Mouse (Mus musculus) G1E (cell line): ENCODE results near the gene Rreb1. TPM values are rescaled to one million over a fixed set of nuclear protein-coding genes. Genes with fewer than 3 reads are reported as not detected.

Source experiments
- ATAC-seq: 2 replicates; pipeline ENCODE4 v1.8.0; 2016; ENCODE audit warnings: mild to moderate bottlenecking; ENCODE audit not compliant: insufficient number of reproducible peaks, poor library complexity, low FRiP score, severe bottlenecking; ENCODE audit errors: extremely low read depth
- DNase-seq: peaks from one replicate; pipeline ENCODE4 v3.0.0; 2012; ENCODE audit warnings: low spot score
- H3K27me3 ChIP-seq: 2 replicates; pipeline ENCODE4 v1.6.1; 2012; ENCODE audit warnings: mild to moderate bottlenecking, low read length, inconsistent platforms; ENCODE audit not compliant: insufficient read depth
- H3K36me3 ChIP-seq: replicated peaks from 2 replicates; pipeline ENCODE3; 2012; ENCODE audit warnings: mild to moderate bottlenecking, inconsistent platforms
- H3K4me1 ChIP-seq: 2 replicates; pipeline ENCODE4 v1.6.1; 2012; ENCODE audit warnings: low read depth, low read length, inconsistent platforms, mixed read lengths; ENCODE audit not compliant: insufficient read depth
- H3K4me3 ChIP-seq: 2 replicates; pipeline ENCODE4 v1.5.1; 2012; ENCODE audit warnings: low read depth, mild to moderate bottlenecking, inconsistent platforms, low read length, moderate library complexity, mixed read lengths
- H3K9me3 ChIP-seq: replicated peaks from 2 replicates; pipeline ENCODE4 v1.6.1; 2012; ENCODE audit warnings: inconsistent platforms
- CTCF ChIP-seq: IDR thresholded peaks from 2 replicates; pipeline ENCODE4 v1.5.1; 2012; ENCODE audit warnings: low read depth, low read length, inconsistent platforms, mixed read lengths
- GATA1 ChIP-seq: IDR thresholded peaks from 2 replicates; pipeline ENCODE4 v1.6.1; 2012; ENCODE audit warnings: borderline replicate concordance, low read length, inconsistent platforms, mixed read lengths
- GATA2 ChIP-seq: IDR thresholded peaks from 2 replicates; pipeline ENCODE4 v1.6.1; 2012; ENCODE audit warnings: low read depth, low read length, inconsistent platforms, borderline replicate concordance
- POLR2AphosphoS5 ChIP-seq: IDR thresholded peaks from 2 replicates; pipeline ENCODE4 v1.6.1; 2012; ENCODE audit warnings: low read depth, low read length, inconsistent platforms; ENCODE audit not compliant: insufficient replicate concordance
- TAL1 ChIP-seq: conservative IDR thresholded peaks from 2 replicates; pipeline ENCODE4 v1.6.1; 2012; ENCODE audit warnings: low read depth, low read length, inconsistent platforms, mixed read lengths
- polyA plus RNA-seq: library from polyadenylated mRNA; stranded (reverse); fragments of >175 nt; gene quantifications from 2 replicates; pipeline ENCODE4 v1.2.3, GENCODE M21; 2012
- total RNA-seq, 2 experiments: library from RNA; stranded (forward) in 1 of 2; stranded (reverse) in 1 of 2; fragments of 200-1000 nt in 1 of 2; fragments of >200 nt in 1 of 2; fragmentation: Nextera tagmentation in 1 of 2; gene quantifications; 2 replicates each; pipeline ENCODE4 v1.2.3; 2014 to 2017

Rreb1 gene
- total and polyA plus RNA-seq, 3 experiments = 16.8 to 122 (median 87.2) TPM

DNA sequence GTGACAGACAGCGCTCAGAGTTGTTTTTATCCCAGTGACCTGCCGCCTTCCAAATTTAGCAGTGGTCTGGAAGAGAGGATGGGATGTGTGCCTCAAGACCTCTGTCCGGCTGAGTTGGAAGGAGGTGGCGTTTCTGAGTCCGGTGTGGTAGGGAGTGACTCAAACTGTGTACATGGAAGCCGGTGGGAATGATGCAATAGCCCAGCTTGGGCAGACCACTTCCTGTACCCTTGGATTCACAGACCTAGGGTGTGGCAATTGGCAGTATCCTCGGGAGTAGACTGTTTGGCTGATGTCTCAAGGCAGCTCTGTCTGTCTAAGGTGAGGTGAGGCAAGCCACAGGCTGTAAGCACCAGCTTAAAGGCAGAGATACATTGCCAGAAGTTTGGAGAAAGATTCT is 6.0 kb downstream of the Rreb1 start:
- no peak for ATAC-seq
- peaks cover 7% of the 10 kb centered on the region for H3K4me1 ChIP-seq
- H3K4me3 ChIP-seq = no peak overlapping the region

GRCm38 (mm10) chr13:37792739-37793336 is 14.6 kb downstream of the Rreb1 start:
- no peaks in the 10 kb centered on the region for H3K36me3 ChIP-seq
- DNase-seq (no peak), ATAC-seq (no peak)
- no peaks in the 10 kb centered on the region for H3K9me3 ChIP-seq
- peaks cover 35% of the 10 kb centered on the region for H3K27me3 ChIP-seq
- no peak overlapping the region for H3K4me3 ChIP-seq
- TF ChIP-seq GATA1 = no peak
- TF ChIP-seq POLR2AphosphoS5 = no peak
- no peak for TF ChIP-seq TAL1
- TF ChIP-seq GATA2 = no peak
- TF ChIP-seq CTCF = no peak
- 0 out of 2 replicates have a peak, but pooled peaks cover 2% of the 10 kb centered on the region for H3K4me1 ChIP-seq

More for the DNA sequence above, 6.0 kb downstream of the Rreb1 start:
- Histone ChIP-seq H3K27me3 (peaks cover 35% of the 10 kb centered on the region), H3K9me3 (no peaks in the 10 kb centered on the region), H3K36me3 (no peaks in the 10 kb centered on the region)
- DNase-seq = no peak
- TF ChIP-seq GATA2 = no peak

- no peaks in the 10 kb centered on the region for H3K9me3 ChIP-seq
- no peak for TF ChIP-seq GATA1
- TF ChIP-seq POLR2AphosphoS5 = no peak
- no peak for TF ChIP-seq CTCF
- TF ChIP-seq GATA2 = no peak
- no peak for TF ChIP-seq TAL1
- DNase-seq (no peak), ATAC-seq (no peak)
- no peaks in the 10 kb centered on the region for H3K36me3 ChIP-seq
- H3K4me1 ChIP-seq = peaks cover 26% of the 10 kb centered on the region
- peaks cover 34% of the 10 kb centered on the region for H3K27me3 ChIP-seq
- H3K4me3 ChIP-seq = no peak overlapping the region
These were observed 20.6 kb downstream of the Rreb1 start for GRCm38 (mm10) chr13:37798811-37799210.

DNA sequence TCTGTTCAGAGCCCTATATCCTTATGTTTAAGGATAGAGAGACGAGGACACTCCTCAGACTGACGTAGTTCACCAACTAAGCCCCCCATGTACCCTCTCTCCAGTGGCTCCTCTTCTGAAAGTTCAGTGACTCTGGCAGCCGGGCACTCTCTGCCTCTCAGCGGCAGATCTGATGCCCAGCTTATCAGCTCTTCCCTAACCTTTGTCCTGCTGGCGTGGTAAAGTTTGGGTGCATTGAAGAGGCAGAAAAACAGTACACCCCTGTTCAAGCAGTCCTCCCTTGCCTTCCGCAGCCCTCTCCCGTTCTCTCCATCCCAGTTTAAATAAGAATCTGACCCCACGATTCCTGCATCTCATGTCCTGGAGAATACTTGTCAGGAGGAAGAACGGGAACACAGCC is 21.2 kb downstream of the Rreb1 start:
- ATAC-seq (no peak), DNase-seq (no peak)
- no peaks in the 10 kb centered on the region for H3K9me3 ChIP-seq
- peaks cover 31% of the 10 kb centered on the region for H3K27me3 ChIP-seq
- no peak overlapping the region for H3K4me3 ChIP-seq
- H3K36me3 ChIP-seq = no peaks in the 10 kb centered on the region
- TF ChIP-seq GATA2 (no peak), POLR2AphosphoS5 (no peak), GATA1 (no peak), TAL1 (no peak), CTCF (no peak)
- H3K4me1 ChIP-seq = peaks cover 26% of the 10 kb centered on the region

GRCm38 (mm10) chr13:37801101-37802075 is 23.2 kb downstream of the Rreb1 start:
- no peak for ATAC-seq
- Histone ChIP-seq H3K36me3 (no peaks in the 10 kb centered on the region), H3K4me1 (peaks cover 26% of the 10 kb centered on the region), H3K27me3 (peaks cover 26% of the 10 kb centered on the region), H3K9me3 (no peaks in the 10 kb centered on the region), H3K4me3 (no peak overlapping the region)
- DNase-seq = no peak
- TF ChIP-seq CTCF (no peak), TAL1 (no peak), GATA2 (no peak), GATA1 (no peak), POLR2AphosphoS5 (no peak)

DNA sequence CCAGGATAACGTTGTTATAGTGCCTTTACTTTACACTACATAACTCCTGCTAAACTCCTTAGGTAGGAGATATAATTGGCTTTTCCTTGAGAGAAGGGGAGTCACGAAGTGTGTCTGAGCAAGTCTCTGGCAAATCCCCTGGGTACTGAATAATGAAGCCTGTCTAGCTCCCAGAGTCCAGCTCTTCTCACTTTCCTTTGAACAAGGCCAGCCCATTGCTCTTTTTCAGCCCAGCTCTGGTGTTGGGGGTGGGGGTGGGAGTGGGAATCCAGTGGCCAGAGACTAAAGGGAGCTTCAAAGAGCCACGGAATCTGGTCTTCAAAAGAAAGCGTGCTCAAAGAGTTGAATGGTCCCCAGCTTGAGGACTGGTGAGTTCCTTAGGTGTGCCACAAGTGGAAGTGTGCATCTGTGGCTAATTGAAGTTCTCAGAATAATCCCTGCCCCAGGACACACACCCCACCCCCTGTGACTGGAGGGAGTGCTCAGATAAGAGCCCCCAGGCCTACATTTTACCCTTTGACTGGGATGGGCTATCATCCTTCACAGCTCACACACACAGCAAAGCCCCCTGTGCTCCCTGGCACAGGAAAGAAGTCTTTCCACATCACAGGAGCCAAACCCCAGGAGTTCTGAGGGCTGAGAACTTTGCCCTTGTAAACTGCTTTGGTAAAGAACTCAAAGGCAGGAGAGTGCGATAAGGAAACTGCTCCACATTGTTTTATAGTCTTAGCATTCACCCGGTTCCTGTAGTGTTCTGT is 24.2 kb downstream of the Rreb1 start:
- H3K4me1 ChIP-seq = peaks cover 26% of the 10 kb centered on the region
- peaks cover 26% of the 10 kb centered on the region for H3K27me3 ChIP-seq
- TF ChIP-seq TAL1 (no peak), GATA2 (no peak), CTCF (no peak), POLR2AphosphoS5 (no peak)
- ATAC-seq (no peak), DNase-seq (no peak)
- no peak overlapping the region for H3K4me3 ChIP-seq
- no peaks in the 10 kb centered on the region for H3K9me3 ChIP-seq
- no peaks in the 10 kb centered on the region for H3K36me3 ChIP-seq
